Mouse (Mus musculus) heart, adult 8-10 months (tissue): ENCODE results near the gene Rab11fip3. TPM values are rescaled to one million over a fixed set of nuclear protein-coding genes. Genes with fewer than 3 reads are reported as not detected.

Source experiments
- total RNA-seq, 4 experiments: library from RNA; stranded (reverse); gene quantifications; 2 replicates each; pipeline ENCODE4 v1.2.4; 2022

The Rab11fip3 gene
- total RNA-seq, 4 experiments from 2014 or later, result 30.0 to 33.6 (median 32.2) TPM

Other genes with a start within 250 kb of the Rab11fip3 start
- 10 to 100 TPM; 11.2 to 12.6 (median 12.1) TPM for gene Wdr24, start 245.9 kb downstream of the Rab11fip3 start, total RNA-seq
- gene Jmjd8, start 240.7 kb downstream of the Rab11fip3 start, total RNA-seq, result 10 to 100 TPM; 34.2 to 39.6 (median 34.8) TPM
- gene Stub1, start 236.2 kb downstream of the Rab11fip3 start, total RNA-seq, result 100 to 1,000 TPM; 129 to 137 (median 130) TPM
- gene Rhbdl1, start 232.3 kb downstream of the Rab11fip3 start, total RNA-seq, result 1 to 10 TPM in 3 of 4 experiments, under 1 TPM in 1; 0.97 to 5.1 (median 1.6) TPM
- gene Gm20683, start 227.8 kb downstream of the Rab11fip3 start, total RNA-seq, result 1 to 10 TPM; 2.2 to 4.4 (median 3.8) TPM
- gene Rhot2, start 224.7 kb downstream of the Rab11fip3 start, total RNA-seq, result 100 to 1,000 TPM; 128 to 153 (median 135) TPM
- 1 to 10 TPM; 1.4 to 2.1 (median 1.6) TPM for gene Wdr90, start 208.1 kb downstream of the Rab11fip3 start, total RNA-seq
- 100 to 1,000 TPM; 211 to 282 (median 267) TPM for gene Mcrip2, start 200.8 kb downstream of the Rab11fip3 start, total RNA-seq
- gene Mettl26, start 194.5 kb downstream of the Rab11fip3 start, total RNA-seq, result 10 to 100 TPM; 13.6 to 16.8 (median 14.5) TPM
- gene Wfikkn1, start 188.7 kb downstream of the Rab11fip3 start, total RNA-seq, result under 1 TPM; 0.44 to 0.57 (median 0.51) TPM
- 10 to 100 TPM; 17.3 to 20.1 (median 17.7) TPM for gene Rab40c, start 149.8 kb downstream of the Rab11fip3 start, total RNA-seq
- gene Pigq, start 124.6 kb downstream of the Rab11fip3 start, total RNA-seq, result 10 to 100 TPM; 37.3 to 48.3 (median 47.8) TPM
- gene Nhlrc4, start 124.6 kb downstream of the Rab11fip3 start, total RNA-seq, result under 1 TPM in 1 of 4 experiments, not detected in 3; 0.41 TPM
- gene A930017K11Rik, start 117.0 kb downstream of the Rab11fip3 start, total RNA-seq, result under 1 TPM; 0.24 to 0.85 (median 0.36) TPM
- gene Capn15, start 83.8 kb downstream of the Rab11fip3 start, total RNA-seq, result 1 to 10 TPM; 5.4 to 8.1 (median 6.8) TPM
- 10 to 100 TPM; 10.2 to 11.2 (median 11.0) TPM for gene Decr2, start 20.8 kb upstream of the Rab11fip3 start, total RNA-seq
- gene Nme4, start 26.0 kb upstream of the Rab11fip3 start, total RNA-seq, result 1 to 10 TPM; 5.0 to 7.6 (median 5.9) TPM
- 1 to 10 TPM; 6.0 to 7.0 (median 6.2) TPM for gene Tmem8, start 43.7 kb upstream of the Rab11fip3 start, total RNA-seq
- gene Mrpl28, start 53.9 kb upstream of the Rab11fip3 start, total RNA-seq, result 100 to 1,000 TPM; 160 to 201 (median 177) TPM
- gene Axin1, start 69.1 kb upstream of the Rab11fip3 start, total RNA-seq, result 10 to 100 TPM; 16.1 to 21.6 (median 17.3) TPM
- not detected for gene Pdia2, start 129.5 kb upstream of the Rab11fip3 start, total RNA-seq
- gene Rgs11, start 133.4 kb upstream of the Rab11fip3 start, total RNA-seq, result 1 to 10 TPM in 2 of 4 experiments, under 1 TPM in 1, not detected in 1; 0.16 to 1.4 (median 1.0) TPM
- gene Arhgdig, start 138.2 kb upstream of the Rab11fip3 start, total RNA-seq, result under 1 TPM; 0.26 to 0.94 (median 0.76) TPM
- gene Fam234a, start 174.7 kb upstream of the Rab11fip3 start, total RNA-seq, result 100 to 1,000 TPM; 118 to 143 (median 133) TPM
- 10 to 100 TPM in 3 of 4 experiments, 1 to 10 TPM in 1; 10.0 to 16.5 (median 13.8) TPM for gene Luc7l, start 183.3 kb upstream of the Rab11fip3 start, total RNA-seq